Mouse (Mus musculus): ENCODE data around the gene Tgif1. TPM values are rescaled to one million over a fixed set of nuclear protein-coding genes. Genes with fewer than 3 reads are reported as not detected.

The Tgif1 gene
- polyA plus RNA-seq, 2 experiments: 5.0 to 7.0 TPM

DNA sequence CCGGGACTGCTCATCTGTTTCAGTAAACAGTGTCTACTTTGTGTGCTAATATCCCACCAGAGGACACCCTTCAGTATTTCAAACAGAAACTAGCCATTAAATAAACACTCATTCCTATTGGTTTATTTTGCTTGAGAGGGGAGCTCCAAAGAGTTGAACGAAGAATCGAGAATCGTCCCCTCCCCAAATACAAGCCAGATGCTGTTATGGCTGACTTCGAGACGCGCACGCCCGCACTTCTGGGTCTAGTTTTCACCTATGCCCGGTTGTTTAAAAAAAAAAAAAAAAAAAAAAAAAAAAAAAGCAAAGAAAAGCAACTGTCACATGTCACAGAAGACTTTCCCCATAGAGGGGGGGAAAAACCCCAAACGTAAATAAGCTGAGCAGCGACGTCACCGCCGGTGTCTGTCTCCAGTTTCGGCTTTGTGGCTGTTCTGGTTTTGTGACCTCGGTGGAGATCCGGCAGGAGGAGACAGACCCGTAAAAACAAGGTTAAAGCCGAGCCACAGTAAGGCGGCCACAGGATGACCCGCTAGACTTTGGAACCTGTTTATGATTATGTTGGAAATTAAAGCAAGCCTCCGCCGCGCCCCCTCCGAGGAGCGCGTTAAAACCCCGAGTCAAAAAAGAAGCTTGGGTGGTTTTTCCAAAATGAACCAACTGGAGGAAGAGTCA is 1.2 kb downstream of the Tgif1 start:
- H3K36me3 ChIP-seq (replicated peaks; ENCODE audit: control insufficient read depth, insufficient read depth, low read depth): no peaks in the 10 kb centered on the region
- H3K4me2 ChIP-seq (ENCODE audit: low read depth): peak overlapping the region; percentile 89
- no peak for DNase-seq (ENCODE audit: low read depth in 3 of 3, low spot score in 3 of 3)
- H3K9ac ChIP-seq (replicated peaks): peak overlapping the region; percentile 45; the same call in 1 of the 2 replicates
- peak overlapping the region; percentile 63 for H3K27ac ChIP-seq
- peaks cover 37% of the 10 kb centered on the region for H3K27me3 ChIP-seq (ENCODE audit: control insufficient read depth, insufficient read depth, low read length)
- peaks cover 0 to 7% of the 10 kb centered on the region in 2 experiments; a peak in 1 of 4 replicates for H3K4me1 ChIP-seq (replicated peaks; ENCODE audit: control insufficient read depth in 2 of 2, insufficient read depth in 2 of 2, low read length in 1 of 2)
- under 1% methylated on average over 29 of the region's 29 CpGs for WGBS (ENCODE audit: insufficient replicate concordance)
- H3K4me3 ChIP-seq (ENCODE audit: insufficient read depth in 1 of 2, low read depth in 2 of 2, low read length in 2 of 2): peak overlapping the region; percentile 61 to 72
- H3K9me3 ChIP-seq (ENCODE audit: control insufficient read depth, low read length): no peaks in the 10 kb centered on the region
- no peak for TF ChIP-seq EP300 (IDR thresholded peaks at IDR 0.05; ENCODE audit: low read depth)
- TF ChIP-seq CTCF (IDR thresholded peaks at IDR 0.05; ENCODE audit: low read depth): 0 out of 2 replicates have a peak, but pooled peaks have one; percentile 3
- ATAC-seq (ENCODE audit: insufficient read depth): no peak

DNA sequence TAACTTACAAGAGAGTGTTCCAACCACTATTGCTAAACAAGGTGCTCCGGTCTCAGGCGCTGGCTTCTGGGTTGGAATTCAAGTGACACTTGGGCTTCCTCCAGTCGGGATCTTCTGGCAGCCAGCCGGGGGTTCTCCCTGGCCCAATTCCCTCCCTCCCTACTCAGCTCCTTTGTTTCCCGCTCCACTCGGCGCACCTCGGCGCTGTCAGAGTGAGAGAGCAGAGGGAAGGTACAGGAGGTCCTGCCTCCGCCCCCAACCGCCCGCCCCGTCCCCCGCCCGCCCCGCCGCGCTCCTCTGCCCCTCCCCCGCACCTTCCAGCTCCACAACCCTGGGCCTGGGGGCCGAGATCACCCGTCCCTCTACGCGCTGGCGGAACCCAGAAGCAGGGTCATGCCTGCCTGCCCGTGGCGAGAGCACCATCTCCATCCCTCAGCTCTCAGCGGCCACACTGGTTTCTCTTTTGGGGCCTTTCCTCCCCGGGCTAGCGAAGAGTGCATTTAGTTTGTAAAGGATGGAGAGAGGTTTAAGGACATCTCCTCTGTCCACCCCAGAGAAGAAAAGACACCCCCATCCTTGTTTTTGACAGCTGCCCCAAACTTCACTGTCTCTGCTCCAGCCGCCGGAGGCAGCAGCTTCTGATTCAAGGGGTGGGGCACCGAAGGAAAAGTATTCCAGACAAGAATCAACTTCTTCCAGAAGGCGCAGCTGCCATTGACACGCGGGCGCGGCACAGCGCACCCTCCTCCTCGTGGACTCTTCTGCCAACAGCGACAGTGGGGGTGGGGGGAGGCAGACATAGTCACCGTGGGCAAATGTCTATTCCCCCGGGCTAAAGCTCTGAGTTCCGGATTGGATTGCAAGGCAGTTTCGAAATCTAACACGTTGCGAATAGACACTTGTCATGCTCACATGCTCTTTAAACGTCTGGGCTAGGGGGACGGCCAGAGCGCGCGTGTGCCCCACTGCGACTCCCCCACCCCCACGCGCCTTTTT is 2.1 kb downstream of the Tgif1 start:
- Histone ChIP-seq H3K4me1 (replicated peaks; ENCODE audit: control insufficient read depth in 2 of 2, insufficient read depth in 2 of 2, low read length in 1 of 2) (peaks cover 0 to 7% of the 10 kb centered on the region in 2 experiments; a peak in 1 of 4 replicates), H3K27ac (no peak overlapping the region), H3K9me3 (ENCODE audit: control insufficient read depth, low read length) (no peaks in the 10 kb centered on the region), H3K9ac (replicated peaks) (peak overlapping the region; percentile 62), H3K4me3 (ENCODE audit: insufficient read depth in 1 of 2, low read depth in 2 of 2, low read length in 2 of 2) (peak overlapping the region; percentile 61 to 81), H3K4me2 (ENCODE audit: low read depth) (peak overlapping the region; percentile 89), H3K36me3 (replicated peaks; ENCODE audit: control insufficient read depth, insufficient read depth, low read depth) (no peaks in the 10 kb centered on the region), H3K27me3 (ENCODE audit: control insufficient read depth, insufficient read depth, low read length) (peaks cover 37% of the 10 kb centered on the region)
- no peak for DNase-seq (ENCODE audit: low read depth in 3 of 3, low spot score in 3 of 3)
- under 1% methylated on average over 54 of the region's 54 CpGs for WGBS (ENCODE audit: insufficient replicate concordance)
- TF ChIP-seq EP300 (IDR thresholded peaks at IDR 0.05; ENCODE audit: low read depth) (no peak), CTCF (IDR thresholded peaks at IDR 0.05; ENCODE audit: low read depth) (no peak)
- ATAC-seq (ENCODE audit: insufficient read depth): peak; percentile 50; the same call in 1 of the 2 replicates

DNA sequence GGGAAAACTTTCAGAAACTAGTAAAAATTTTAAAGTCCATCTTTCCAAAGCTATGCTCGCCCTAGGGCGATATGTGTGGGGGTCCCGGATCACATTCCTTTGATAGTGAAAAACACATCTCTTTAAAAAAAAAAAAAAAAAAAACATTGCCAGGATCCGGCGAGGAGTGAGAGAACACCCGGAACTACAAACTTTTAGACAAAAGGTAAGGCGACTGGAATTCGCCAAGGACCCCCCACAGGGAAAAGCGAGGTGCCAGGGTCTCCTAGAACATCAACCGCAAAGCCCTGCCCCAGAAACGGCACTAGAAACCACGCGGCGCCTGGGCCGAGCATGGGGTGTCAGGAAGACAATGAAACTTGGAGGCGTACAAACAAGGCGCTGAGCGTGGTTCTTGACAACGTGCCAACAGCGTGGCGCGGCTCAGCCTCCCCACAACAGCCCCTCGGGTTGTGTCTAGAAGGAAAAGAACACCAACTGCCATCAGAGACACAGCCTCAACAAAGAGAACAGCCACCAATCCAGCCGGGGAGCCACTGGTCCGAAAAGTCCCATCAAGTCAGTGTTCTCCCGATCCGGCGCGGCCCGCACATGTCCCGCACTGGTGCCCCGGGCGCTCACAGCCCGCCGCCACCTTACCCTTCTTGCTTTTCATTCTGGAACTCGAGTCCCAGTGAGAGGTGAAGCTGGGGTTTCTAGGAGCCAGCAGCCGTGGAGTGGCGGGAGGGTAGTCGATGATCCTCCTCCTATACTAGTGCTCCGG is 2.9 kb downstream of the Tgif1 start:
- no peak for DNase-seq (ENCODE audit: low read depth in 3 of 3, low spot score in 3 of 3)
- H3K4me1 ChIP-seq (replicated peaks; ENCODE audit: control insufficient read depth in 2 of 2, insufficient read depth in 2 of 2, low read length in 1 of 2): peaks cover 0 to 7% of the 10 kb centered on the region in 2 experiments; a peak in 1 of 4 replicates
- no peak overlapping the region for H3K27ac ChIP-seq
- peak overlapping the region; percentile 62 for H3K9ac ChIP-seq (replicated peaks)
- H3K36me3 ChIP-seq (replicated peaks; ENCODE audit: control insufficient read depth, insufficient read depth, low read depth): no peaks in the 10 kb centered on the region
- peak overlapping the region; percentile 89 for H3K4me2 ChIP-seq (ENCODE audit: low read depth)
- 0 out of 2 replicates have a peak, but pooled peaks have one; percentile 12 for ATAC-seq (ENCODE audit: insufficient read depth)
- H3K27me3 ChIP-seq (ENCODE audit: control insufficient read depth, insufficient read depth, low read length): peaks cover 37% of the 10 kb centered on the region
- no peaks in the 10 kb centered on the region for H3K9me3 ChIP-seq (ENCODE audit: control insufficient read depth, low read length)
- TF ChIP-seq CTCF (IDR thresholded peaks at IDR 0.05; ENCODE audit: low read depth): no peak
- no peak for TF ChIP-seq EP300 (IDR thresholded peaks at IDR 0.05; ENCODE audit: low read depth)
- H3K4me3 ChIP-seq (ENCODE audit: insufficient read depth in 1 of 2, low read depth in 2 of 2, low read length in 2 of 2): peak overlapping the region; percentile 61 to 81
- WGBS (ENCODE audit: insufficient replicate concordance): under 1% methylated on average over 40 of the region's 40 CpGs

DNA sequence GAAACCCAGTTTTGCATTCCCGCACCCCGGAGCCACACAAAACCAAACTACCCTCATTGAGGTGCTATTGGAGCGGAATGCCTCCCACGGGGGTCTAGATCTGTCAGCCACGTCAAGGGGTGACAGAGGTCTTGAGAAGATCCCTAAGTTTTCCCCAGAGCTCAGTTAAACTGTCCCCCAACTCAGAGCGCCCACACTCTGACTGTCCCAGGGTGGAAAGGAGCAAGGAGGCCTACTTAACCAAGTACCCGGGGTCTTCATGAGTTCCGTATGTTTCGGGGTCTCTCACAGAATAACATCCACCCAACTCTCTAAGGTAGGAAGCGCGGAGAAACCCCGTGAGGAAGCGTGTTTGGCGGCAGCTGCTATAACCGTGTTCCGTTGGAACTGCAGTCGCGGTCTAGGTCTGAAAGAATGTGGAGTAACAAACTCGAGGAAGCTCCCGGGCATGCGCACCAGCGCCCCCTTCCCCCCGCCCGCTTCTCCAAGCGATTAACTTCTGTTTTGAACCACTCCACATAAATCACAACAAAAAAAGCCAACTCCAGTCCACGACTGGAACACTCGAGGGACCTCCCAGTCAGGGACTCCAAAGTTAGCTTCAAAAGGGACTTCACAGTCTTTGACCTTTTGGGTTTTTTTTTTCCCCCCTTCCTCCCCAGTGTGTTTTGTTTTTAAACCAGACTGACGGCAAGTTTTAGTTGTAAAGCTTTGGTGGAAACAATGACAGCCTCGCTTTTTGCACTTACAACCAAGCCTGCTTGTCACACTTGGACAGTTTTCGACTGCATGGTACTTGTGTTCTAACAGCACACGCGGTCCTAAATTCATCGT is 3.7 kb downstream of the Tgif1 start:
- Histone ChIP-seq H3K36me3 (replicated peaks; ENCODE audit: control insufficient read depth, insufficient read depth, low read depth) (no peaks in the 10 kb centered on the region; the same call in 1 of the 2 replicates), H3K4me1 (replicated peaks; ENCODE audit: control insufficient read depth in 2 of 2, insufficient read depth in 2 of 2, low read length in 1 of 2) (peaks cover 0 to 7% of the 10 kb centered on the region in 2 experiments; a peak in 2 of 4 replicates), H3K4me2 (ENCODE audit: low read depth) (peak overlapping the region; percentile 89), H3K9ac (replicated peaks) (peak overlapping the region; percentile 62), H3K4me3 (ENCODE audit: insufficient read depth in 1 of 2, low read depth in 2 of 2, low read length in 2 of 2) (peak overlapping the region; percentile 61 to 81), H3K9me3 (ENCODE audit: control insufficient read depth, low read length) (no peaks in the 10 kb centered on the region), H3K27me3 (ENCODE audit: control insufficient read depth, insufficient read depth, low read length) (peaks cover 37% of the 10 kb centered on the region), H3K27ac (peak overlapping the region; percentile 27; the same call in 1 of the 2 replicates)
- 1% methylated on average over 33 of the region's 33 CpGs for WGBS (ENCODE audit: insufficient replicate concordance)
- no peak for ATAC-seq (ENCODE audit: insufficient read depth)
- peak in 2 of 3 experiments; percentile 52 to 56 for DNase-seq (ENCODE audit: low read depth in 3 of 3, low spot score in 3 of 3)
- TF ChIP-seq EP300 (IDR thresholded peaks at IDR 0.05; ENCODE audit: low read depth) (no peak), CTCF (IDR thresholded peaks at IDR 0.05; ENCODE audit: low read depth) (0 out of 2 replicates have a peak, but pooled peaks have one; percentile 20)

Data from liver, embryonic 14.5 days (tissue).